Mouse (Mus musculus) ES-Bruce4 (cell line): ENCODE measurements around the gene Cyp2ab1.

Source experiments
- CTCF ChIP-seq: IDR thresholded peaks from one replicate; pipeline ENCODE4 v1.8.1; 2011; ENCODE audit warnings: low read depth, low read length
- EP300 ChIP-seq: IDR thresholded peaks from 2 replicates; pipeline ENCODE4 v1.6.1; 2011; ENCODE audit warnings: low read depth, low read length; ENCODE audit not compliant: insufficient read depth
- POLR2A ChIP-seq: IDR thresholded peaks from one replicate; pipeline ENCODE4 v1.8.1; 2011; ENCODE audit warnings: low read length; ENCODE audit not compliant: insufficient read depth

- no peak for TF ChIP-seq EP300
- TF ChIP-seq CTCF: no peak
- no peak for TF ChIP-seq POLR2A
Measured at GRCm38 (mm10) chr16:20368221-20368620, 43.0 kb upstream of the Cyp2ab1 start.
